Mouse (Mus musculus) right cerebral cortex, adult 2 months (tissue): Measurements from ENCODE around the gene Pkig.
"Not testable (repeated sequence)": the region's sequence is repeated elsewhere in the genome, so short reads cannot be mapped to it uniquely, and the experiment has no call there.

Source experiments
- DNase-seq, 2 experiments: peaks; one replicate each; pipeline ENCODE4 v3.0.0; 2021 to 2022; ENCODE audit warnings: low spot score in 2 of 2

Gene Pkig

DNA sequence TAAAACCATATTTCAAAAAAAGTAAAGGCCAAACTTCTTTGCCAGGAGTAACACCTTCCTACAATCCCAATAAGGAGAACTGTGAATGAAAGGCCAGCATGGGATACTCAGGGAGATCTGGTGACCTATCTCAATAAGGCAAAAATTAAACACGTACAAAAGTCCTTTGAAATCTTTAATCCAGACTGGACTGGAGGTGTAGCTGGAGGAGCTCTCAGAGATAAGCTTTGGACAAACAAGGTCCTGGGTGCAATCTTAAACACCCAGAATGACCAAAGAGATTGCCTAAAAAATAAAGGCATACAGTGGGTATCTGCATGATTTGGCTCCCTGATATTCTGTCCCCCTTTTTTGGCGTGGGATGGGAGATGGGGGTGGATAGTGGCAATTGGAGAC, 14.6 kb upstream of the Pkig start:
- no peak for DNase-seq

GRCm38 (mm10) chr2:163644047-163644446, 14.1 kb upstream of the Pkig start:
- DNase-seq, result no peak

DNA sequence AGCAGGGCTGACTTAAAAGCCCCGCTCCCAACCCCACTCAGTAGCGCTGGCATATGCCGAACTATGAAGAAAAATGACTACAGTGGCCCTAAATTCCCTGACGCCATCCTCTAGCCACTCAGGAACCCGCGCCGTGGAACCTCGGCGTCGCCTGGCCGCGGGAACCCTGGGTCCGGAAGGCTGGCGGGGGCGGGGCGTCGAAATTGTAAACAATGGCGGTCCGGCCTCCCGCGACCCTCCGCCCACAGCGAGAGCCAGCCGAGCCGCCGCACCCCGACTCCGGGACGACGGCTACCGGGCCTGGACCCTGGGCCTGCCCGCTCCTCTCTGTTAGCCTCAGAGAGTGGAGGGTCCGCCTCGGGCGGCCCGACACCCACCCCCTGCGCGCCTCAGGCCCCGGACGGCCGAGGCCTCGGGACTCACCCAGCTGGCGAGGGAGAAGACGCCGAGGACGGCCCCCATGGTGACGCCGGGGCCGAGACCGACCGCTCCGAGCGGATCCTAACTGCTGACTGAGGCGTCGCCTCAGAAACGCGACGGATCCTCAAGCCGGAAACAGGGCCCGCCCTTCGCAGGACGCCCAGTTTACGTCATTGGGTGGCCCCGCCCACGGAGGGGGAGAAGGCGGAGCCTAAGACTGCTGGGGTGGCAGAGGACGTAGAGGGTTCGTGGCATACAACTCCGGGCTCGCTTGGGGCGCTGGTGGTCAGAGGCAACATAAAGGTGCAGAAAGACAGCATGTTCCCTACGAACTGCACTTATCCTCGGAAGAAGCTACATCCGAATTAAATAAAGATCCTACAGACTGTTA, 13.4 kb upstream of the Pkig start, which contains the start of gene Serinc3:
Gene Serinc3 (minus strand): TSS at position 557 of the 811 bp plus-strand sequence.
- peak; percentile 98 for DNase-seq

GRCm38 (mm10) chr2:163645700-163646460, 12.3 kb upstream of the Pkig start:
- DNase-seq, result no peak

- DNase-seq, result no peak
These were observed 11.6 kb upstream of the Pkig start for GRCm38 (mm10) chr2:163646461-163647080.

DNA sequence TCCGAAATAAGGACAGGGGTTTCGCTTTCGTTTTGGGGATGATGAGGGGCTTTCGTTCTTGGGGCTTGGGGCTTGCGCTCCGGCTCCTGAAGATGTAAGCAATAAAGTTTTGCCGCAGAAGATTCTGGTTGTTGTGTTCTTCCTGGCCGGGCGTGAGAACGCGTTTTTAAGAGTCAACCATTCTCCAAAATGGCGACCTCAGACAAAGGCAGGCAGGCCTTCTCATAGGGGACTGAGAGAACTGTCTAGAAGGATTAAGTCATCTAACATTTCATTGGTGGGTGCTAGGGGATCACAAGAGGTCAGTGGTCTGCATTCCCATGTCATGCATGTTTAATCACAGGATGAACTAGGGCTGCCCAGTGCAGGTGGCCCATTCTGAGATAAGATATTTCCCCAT, 2.5 kb upstream of the Pkig start:
- DNase-seq, result not testable (repeated sequence)

DNA sequence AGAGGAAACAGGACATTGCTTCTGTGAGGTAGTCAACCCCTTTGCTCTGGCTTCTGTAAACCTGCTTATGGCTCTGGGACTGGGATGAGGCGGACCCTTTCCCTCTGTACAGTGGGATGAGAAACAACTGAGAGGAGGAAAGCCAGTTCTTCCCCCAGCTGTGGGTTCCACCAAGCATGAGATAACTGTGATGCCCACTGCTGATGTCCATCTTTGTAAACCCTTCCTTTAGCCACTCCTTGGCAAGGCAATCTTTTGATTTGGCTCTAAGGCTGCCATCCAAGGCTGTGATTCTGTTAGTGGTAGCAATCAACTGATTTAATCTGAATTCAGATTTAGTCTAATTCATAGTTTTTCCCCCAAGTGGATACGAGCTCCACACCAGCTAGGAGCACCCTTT, 700 bp upstream of the Pkig start:
- DNase-seq, result no peak

- no peak for DNase-seq
These were observed 755 bp downstream of the Pkig start for GRCm38 (mm10) chr2:163658941-163659340.

- DNase-seq, result no peak
These were observed 1.2 kb downstream of the Pkig start for GRCm38 (mm10) chr2:163659431-163659830.

DNA sequence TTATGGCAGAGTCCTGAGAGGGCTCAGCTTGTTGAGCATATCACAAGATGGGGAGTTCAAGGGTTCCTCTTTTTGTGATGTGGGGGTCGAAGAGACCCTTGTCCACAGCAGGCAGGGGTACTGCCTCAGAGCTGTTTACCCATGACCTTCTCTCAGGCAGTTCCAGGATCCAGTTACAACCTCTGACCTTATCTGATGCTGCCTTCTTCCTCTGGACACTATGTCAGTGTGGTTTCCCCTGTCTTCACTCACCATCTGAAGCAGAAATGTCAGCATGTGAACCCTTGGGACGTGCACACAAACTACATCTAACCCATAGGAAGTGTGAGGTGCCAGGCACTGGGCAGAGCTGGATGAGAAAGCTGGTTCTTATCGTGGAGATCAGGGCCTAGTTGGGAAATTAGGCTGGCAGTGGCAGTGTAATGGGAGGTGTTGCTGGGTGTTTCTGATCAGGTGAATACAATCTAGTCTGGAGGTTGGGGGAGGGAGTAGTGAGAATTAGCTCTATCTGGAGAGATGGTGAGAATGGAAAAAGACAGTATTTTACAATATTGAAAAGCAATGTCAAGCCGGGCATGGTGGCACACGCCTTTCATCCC, 2.0 kb downstream of the Pkig start:
- no peak for DNase-seq

- DNase-seq, result peak; percentile 75 to 78
These were observed 3.2 kb downstream of the Pkig start for GRCm38 (mm10) chr2:163661371-163661850.

DNA sequence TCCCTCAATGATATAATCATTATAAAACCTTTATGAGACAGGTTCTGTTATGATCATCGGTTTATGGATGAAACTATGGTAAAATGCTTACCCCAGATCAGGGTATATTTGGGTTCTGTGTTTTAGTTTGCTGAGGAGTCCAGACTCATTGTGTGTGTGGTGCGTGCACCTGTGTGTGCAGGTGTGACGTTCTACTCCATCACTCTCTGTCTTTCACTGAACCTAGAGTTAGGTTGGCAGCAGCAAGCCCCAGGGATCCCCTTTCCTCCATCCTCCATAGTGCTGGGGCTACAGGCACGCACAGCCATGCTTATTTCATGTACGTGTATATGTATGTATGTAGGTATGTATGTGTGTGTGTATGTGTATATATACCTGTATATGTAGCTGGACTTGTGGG, 3.9 kb downstream of the Pkig start:
- no peak for DNase-seq

DNA sequence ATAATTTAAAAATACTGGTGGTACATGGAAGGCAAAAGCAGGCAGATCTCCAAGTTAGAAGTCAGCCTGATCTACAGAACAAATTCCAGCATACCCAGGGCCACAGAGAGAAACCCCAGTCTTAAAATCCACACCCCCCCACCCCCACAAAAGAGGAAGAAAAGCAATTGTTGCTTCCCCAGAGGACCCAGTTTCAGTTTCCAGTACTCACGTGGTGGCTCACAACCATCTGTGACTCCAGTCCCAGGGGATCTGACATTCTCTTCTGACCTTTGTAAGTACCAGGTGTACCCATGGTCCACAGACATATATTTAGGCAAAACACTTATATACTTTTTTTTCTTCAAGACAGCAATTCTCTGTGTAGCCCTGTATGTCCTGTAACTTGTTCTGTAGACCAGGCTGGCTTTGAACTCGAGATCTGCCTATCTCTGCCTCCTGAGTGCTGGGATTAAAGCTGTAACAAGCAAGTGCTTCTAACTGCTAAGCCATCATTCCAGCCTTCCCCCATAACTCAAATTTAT, 4.6 kb downstream of the Pkig start:
- no peak for DNase-seq

DNA sequence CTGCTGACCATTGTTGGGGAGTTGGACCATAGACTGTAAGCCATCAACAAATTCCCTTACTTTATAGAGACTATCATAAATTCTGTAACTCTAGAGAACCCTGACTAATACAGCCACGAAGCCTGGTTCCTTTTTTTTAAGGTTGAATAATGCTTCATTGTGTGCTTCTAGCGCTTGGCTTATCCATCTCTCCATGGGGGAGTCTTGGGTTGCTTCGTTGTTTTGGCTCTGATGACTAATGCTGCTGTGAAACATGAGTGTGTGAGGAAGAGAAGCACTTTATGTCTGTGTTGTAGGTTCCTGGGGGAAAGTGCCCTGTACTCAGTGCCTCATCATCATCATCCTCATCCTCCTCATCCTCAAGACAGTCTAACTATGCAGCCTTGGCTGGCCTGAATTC, 5.7 kb downstream of the Pkig start:
- DNase-seq, result no peak

DNA sequence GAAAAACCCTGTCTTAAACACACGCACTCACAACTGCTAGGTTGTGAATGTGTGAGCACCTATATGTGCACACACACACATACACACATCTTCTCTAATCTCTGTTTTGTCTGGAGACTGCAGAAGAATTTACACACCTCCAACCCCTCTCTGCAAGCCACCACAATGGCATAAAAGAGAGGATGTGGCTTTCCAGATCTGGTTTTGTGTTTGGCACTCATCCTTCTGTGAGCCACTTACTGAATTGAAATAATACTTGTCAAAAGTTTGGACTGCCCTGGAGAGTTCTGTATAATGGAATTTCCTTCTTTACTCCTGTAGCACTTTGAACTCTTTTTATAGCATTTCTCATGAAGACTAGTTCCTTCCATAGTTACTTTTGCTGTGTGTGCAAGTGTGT, 8.9 kb downstream of the Pkig start:
- DNase-seq, result no peak

DNA sequence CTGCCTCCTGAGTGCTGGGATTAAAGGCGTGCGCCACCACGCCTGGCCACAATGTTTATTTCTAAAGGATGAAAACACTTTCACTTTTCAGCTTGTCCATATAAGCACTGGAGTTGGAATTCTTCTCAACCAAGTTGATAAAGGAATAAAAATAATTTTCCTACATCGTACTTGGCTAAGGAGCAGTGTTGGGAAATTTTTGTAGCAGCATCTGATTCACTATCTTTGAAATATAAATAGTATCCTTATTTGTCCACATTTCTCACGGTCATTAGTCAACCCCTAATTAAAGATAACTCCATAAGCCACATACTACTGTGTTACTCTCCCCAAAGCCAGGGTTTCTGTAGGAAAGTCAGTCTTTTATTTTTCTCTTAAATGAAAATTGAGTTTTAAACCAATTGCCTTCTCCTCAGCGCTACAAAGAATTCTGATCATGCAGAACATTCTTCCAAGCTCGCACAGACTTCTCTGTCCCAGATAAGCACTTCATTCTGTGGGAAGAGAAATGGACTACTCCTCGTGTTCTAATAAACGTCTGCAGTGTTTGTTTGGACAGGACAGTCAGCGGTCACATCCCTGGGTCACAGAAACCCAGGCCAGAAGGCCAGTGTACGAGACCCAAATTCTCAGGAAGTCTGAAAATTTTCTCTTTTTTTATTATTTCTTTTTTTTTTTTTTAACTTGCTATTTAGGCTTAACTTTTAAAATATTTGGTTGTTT, 12.8 kb downstream of the Pkig start:
- DNase-seq, result no peak

- DNase-seq, result no peak
These were observed 16.2 kb downstream of the Pkig start for GRCm38 (mm10) chr2:163674397-163674796.

- peak; percentile 48 to 52 for DNase-seq
These were observed 17.0 kb downstream of the Pkig start for GRCm38 (mm10) chr2:163675144-163675619.

- peak; percentile 42 to 61 for DNase-seq
These were observed 17.5 kb downstream of the Pkig start for GRCm38 (mm10) chr2:163675662-163676061.

DNA sequence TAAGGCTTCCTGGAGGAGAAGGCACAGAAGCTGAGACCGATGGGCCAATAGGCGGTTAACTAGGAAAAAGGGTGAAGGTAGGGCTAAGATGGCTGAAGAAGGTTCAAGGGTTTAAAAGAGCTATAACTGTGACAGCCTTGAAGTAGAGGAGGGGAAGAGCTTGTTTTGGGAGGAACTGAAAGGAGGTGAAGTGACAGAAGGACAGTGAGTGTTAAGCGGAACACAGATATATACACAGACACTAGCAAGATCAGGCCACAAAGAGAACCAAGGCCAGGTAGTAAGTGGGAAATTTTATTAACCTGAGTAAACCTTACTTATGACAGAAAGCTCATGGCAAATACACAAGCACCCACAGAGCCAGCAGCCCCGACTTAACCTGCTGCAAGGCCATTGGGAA, 18.1 kb downstream of the Pkig start:
- no peak for DNase-seq

GRCm38 (mm10) chr2:163676745-163677144, 18.6 kb downstream of the Pkig start:
- DNase-seq, result no peak
